Mouse (Mus musculus): ENCODE measurements around the gene Acp5.

The Acp5 gene

GRCm38 (mm10) chr9:22139746-22140145 is 4.2 kb upstream of the Acp5 start:
- no peak for DNase-seq (ENCODE audit: low spot score)

GRCm38 (mm10) chr9:22138480-22138879 is 3.0 kb upstream of the Acp5 start:
- DNase-seq (ENCODE audit: low spot score): peak; percentile 33

DNA sequence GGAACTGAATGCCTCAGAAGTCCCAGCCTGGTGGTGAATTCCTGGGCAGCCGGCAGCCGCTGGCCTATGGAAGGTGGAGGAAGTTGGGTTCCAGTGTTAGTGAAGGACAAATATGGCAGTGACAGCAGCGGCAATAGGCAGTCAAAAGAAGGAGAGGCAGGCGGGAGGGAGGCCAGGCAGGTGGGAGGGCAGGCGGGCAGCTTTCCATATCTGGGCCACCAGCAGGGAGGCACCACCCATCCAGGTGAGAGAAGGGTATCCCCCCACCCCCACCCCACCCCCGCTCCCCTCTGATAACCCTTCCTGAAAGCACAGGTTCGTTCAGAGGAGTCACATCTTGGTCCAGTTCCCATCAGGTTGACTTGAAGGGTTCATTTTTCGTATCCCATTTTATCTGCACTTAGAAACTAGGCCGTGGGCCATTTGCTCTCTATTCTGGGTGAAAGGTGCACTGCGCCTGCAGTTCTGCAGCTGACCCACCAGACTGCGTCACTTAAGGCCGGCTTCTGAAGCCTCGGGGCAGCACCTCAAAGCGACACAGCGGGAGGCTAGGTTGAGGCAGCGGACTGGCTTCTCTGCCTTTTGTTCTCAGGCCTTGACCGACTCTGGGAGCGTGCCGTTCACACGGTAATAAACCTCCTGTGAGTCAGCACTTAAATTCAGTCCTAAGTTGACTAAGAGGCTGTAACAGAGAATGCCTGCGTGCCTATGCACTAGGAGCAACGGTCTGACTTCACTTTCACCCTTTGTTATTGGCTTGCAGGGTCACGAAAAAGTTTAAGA is 1.4 kb upstream of the Acp5 start:
- DNase-seq (ENCODE audit: low spot score): no peak

DNA sequence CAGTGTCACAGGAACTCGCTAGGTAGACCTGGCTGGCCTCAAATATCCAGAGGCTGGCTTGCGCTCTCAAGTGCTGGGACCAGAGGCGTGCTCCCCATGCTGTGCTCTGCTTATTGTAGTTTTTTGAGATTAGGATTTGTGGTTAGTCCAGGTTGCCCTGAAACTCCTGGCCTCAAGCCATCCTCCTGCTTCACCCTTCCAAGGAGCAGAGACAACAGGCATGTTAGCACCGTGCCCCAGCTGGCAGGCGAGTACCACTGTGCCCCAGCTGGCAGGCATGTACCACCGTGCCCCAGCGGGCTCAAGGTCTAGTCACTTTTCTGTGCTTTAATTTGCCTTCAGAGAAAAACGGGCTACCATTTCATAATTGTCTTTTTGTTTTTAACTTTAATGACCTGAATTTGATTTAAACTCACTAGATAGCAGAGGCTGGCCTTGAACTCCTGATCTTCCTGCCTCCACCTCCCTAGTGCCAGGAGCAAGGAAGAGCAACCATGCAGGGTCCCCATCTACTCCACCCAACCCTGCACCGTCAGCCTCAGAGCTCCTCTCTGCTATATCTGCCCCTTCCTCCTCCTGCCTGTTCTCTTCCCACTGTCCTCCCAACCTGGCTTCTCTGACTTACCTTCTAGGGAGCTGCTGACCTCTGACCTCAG is 395 bp downstream of the Acp5 start:
- DNase-seq (ENCODE audit: low spot score): no peak

GRCm38 (mm10) chr9:22134246-22134890 is 1.1 kb downstream of the Acp5 start:
- DNase-seq (ENCODE audit: low spot score): no peak

DNA sequence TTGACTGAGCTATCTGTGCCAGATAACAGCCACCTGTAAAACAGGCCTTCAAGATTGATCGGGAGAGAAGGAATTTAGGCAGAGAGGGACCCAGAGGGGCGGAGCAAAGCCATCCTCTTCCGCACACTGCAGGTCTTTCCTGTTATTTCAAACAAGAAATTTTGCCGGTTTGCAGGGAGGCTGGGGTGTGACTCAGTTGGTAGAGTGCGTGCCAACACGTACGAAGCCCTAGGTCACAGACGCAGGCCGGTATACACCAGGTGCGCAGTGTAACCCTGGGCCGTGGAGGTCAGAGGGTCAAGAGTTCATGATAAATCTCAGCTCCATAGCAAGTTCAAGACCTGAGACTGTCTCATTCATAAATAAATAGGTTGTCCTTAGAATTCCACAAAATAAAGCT is 3.3 kb downstream of the Acp5 start:
- no peak for DNase-seq (ENCODE audit: low spot score)

DNA sequence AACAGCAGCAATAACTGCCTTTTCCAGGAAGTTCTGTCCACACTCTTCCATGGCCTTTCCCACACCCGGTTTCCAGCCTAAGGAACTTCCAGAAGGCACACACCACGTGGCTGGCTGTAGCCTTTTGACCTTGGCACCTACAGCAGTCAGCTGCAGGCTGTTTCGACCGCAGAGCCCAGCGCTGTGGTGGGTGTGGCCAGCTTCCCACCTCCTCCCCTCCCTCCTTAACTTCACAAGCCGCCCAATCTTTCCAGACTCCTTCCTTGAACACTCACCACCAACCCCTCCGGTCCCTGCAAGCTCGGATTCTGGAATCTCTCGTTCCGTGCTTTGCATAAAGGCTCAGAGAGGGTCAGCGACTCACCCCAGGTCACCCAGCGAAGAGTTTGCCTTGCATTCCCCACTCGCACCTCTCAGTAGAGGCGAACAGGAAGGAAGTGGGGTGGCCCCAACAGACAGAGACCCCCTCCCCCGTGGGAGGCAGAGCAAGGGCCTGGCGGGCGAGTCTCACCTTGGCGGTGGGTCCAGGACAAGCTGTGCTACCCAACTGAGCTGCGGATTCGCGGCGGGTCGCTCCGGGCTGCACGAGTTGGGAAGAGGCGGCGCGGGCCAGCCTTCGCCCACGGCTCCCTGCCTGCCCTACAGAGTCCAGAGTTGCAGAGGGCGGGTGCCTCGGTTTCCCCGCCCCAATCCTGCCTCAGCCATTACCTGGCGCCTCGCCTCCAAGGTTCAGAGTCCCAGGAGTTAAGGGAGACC is 4.1 kb downstream of the Acp5 start:
- DNase-seq (ENCODE audit: low spot score): no peak

GRCm38 (mm10) chr9:22125246-22126027 is 10.1 kb downstream of the Acp5 start:
- no peak for DNase-seq (ENCODE audit: low spot score)

DNA sequence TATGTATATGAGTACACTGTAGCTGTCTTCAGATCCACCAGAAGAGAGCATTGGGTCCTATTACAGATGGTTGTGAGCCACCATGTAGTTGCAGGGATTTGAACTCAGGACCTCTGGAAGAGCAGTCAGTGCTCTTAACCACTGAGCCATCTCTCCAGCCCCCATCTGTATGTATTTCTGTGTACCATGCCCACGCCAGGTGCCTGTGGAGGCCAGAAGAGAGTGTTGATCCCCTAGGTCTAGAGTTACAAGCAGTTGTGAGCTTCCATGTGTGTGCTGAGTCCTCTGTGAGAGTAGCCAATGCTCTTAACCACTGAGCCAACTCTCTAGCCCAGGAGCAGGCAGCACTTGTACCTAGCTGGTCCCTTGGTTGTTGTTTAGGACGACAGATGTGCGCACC is 11.3 kb downstream of the Acp5 start:
- no peak for DNase-seq (ENCODE audit: low spot score)

DNA sequence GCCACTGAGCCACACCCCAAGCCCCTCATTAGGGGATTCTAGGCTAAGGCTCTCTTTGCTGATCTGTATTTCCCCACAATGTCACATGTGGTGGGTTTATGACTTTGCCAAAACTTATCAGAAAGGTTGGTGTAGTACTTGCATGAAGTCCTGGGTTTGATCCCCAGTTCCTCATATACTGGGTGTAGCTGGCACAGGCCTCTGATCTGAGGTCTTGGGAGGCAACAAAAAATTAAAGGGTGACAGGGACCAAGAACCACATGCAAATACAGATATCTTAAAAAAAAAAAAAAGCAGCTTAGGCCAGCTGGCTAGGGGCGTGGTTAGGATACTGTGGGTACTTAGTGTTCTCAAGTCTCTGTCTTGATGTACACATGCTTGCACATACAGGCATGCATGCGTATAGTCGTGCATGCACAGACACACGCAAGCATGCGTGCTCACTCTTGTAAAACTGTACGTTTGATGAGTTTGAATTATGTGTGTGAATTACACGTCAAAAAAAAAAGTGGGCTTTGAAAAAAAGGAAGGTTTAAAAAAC is 12.4 kb downstream of the Acp5 start:
- DNase-seq (ENCODE audit: low spot score): no peak

DNA sequence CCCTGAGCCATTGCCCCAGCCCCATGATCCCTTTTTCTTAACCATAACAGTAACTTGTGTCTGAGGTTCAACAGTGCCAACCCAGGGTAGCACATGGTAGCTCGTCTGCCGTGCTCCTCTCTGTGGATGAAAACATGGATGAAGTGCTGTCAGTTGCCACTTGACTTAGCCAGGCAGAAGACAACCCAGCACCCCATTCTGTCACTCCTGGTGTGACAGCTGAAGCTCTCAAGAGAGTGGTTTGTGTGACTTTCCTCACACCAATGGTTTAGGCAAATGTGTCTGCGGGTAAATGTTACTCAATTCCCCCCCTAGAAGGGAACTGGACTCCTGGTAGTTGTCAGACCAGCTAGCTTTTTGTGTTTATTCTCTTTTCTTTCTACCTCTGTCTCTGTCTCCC is 13.5 kb downstream of the Acp5 start:
- DNase-seq (ENCODE audit: low spot score): no peak

DNA sequence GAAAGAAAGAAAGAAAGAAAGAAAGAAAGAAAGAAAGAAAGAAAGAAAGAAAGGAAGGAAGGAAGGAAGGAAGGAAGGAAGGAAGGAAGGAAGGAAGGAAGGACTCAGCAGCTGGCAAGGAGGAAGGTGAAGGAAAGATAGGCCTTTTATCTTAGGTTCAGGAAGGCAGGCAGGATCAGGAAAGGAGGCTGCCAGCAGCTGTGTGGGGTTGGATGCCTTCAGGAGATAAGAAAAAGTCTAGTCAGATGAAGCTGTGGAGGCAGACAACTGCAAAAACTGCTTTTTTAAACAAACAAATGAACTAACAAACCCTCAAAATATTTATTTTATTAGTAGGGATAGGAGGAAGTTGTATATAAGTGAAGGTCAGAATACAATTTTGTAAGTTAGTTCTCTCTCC is 14.0 kb downstream of the Acp5 start:
- no peak for DNase-seq (ENCODE audit: low spot score)

DNA sequence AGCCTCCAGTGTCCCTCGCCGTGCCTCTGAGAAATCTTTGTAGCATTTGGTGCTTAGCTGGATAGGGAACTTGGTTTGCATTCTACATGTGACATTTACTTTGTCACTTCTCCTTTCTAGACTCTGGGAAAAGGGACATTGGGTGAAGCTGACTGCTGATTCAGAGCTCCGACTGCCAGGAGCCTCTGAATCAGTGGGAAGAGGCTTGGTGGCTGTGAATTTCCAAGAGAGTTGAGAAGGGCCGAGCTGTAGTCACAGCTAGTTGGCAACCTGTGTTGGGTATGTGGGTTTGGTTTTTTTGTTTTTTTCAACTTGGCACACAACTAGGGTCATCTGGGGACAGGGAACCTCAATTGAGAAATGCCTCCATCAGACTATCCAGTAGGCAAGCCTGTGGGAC is 16.0 kb downstream of the Acp5 start:
- peak; percentile 25 for DNase-seq (ENCODE audit: low spot score)

- DNase-seq (ENCODE audit: low spot score): peak; percentile 74
Observed at GRCm38 (mm10) chr9:22117754-22118456, 17.6 kb downstream of the Acp5 start.

- DNase-seq (ENCODE audit: low spot score): peak; percentile 96
Observed at GRCm38 (mm10) chr9:22116740-22117426, 18.6 kb downstream of the Acp5 start, which contains the start of gene Elof1. Elof1 (minus strand) TSS chr9:22117172.

GRCm38 (mm10) chr9:22116086-22116485 is 19.4 kb downstream of the Acp5 start:
- no peak for DNase-seq (ENCODE audit: low spot score)

GRCm38 (mm10) chr9:22115635-22116034 is 19.9 kb downstream of the Acp5 start:
- no peak for DNase-seq (ENCODE audit: low spot score)

DNA sequence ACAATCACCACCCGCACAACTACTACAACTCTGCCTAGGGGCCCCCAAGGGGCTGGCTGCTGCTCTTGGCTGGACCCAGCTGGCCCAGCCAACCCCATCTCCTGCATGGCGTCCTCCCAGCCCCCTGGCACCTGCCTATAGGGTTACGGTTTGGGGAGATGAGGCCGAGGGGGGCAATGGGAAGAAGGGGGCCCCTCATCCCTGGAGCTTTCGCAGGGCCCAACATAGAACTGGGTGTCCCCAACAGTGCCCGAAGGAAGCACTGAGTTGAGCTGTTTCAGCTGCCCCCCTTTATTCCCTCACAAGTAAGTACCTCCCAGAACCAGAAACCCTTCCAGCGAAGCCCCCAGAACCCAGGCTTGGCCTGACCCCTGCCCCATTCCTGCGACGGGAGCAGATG is 27.3 kb downstream of the Acp5 start:
- no peak for DNase-seq (ENCODE audit: low spot score)

DNA sequence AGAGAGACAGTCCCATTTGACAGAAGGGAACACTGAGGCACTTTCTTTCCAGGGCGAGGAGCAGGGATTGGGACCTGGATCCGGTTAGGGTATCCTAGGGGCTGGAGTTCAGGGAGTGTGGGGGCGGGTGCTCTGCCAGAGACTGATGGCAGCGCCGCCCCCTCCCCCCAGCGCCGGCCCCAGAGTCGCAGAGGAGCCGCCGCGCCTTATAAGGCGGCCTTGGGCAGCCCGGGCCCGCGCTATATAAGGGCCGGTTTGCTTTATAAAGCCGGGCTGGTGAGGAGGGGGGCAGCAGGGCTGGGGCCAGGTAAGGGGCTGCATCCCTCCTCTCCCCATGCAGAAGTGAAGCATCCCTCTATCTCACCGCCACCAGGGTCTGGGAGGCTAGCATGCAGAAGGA is 35.6 kb downstream of the Acp5 start:
- no peak for DNase-seq (ENCODE audit: low spot score)

All from layer of hippocampus, adult 11-12 months (tissue).